Mouse (Mus musculus) hindbrain, embryonic 15.5 days (tissue): ENCODE measurements around the gene Atp11a. TPM values are rescaled to one million over a fixed set of nuclear protein-coding genes. Genes with fewer than 3 reads are reported as not detected.

Experiments
- ATAC-seq: fragments of 200-750 bp; cut with Nextera tagmentation; 2 replicates; pipeline ENCODE4 v1.8.0; 2017; ENCODE audit warnings: low read depth, moderate number of reproducible peaks, moderate TSS enrichment; ENCODE audit not compliant: low FRiP score
- H3K27ac ChIP-seq: fragments of 300-500 bp; sonication (generic); replicated peaks from 2 replicates; pipeline ENCODE4 v1.5.1; 2015; ENCODE audit warnings: mild to moderate bottlenecking, inconsistent platforms
- H3K27me3 ChIP-seq: fragments of 300-500 bp; sonication (generic); 2 replicates; pipeline ENCODE4 v1.6.1; 2015; ENCODE audit warnings: control low read depth, inconsistent platforms
- H3K36me3 ChIP-seq: fragments of 300-500 bp; sonication (generic); 2 replicates; pipeline ENCODE4 v1.6.1; 2015; ENCODE audit warnings: control low read depth, inconsistent platforms
- H3K4me1 ChIP-seq: fragments of 300-500 bp; sonication (generic); replicated peaks from 2 replicates; pipeline ENCODE4 v1.6.1; 2015; ENCODE audit warnings: control low read depth, inconsistent platforms
- H3K4me2 ChIP-seq: fragments of 300-500 bp; sonication (generic); 2 replicates; pipeline ENCODE4 v1.6.1; 2015; ENCODE audit warnings: moderate library complexity, mild to moderate bottlenecking, inconsistent platforms
- H3K4me3 ChIP-seq: fragments of 300-500 bp; sonication (generic); 2 replicates; pipeline ENCODE4 v1.5.1; 2015; ENCODE audit warnings: mild to moderate bottlenecking, inconsistent platforms
- H3K9ac ChIP-seq: fragments of 300-500 bp; sonication (generic); 2 replicates; pipeline ENCODE4 v1.6.1; 2015; ENCODE audit warnings: inconsistent platforms
- H3K9me3 ChIP-seq: fragments of 300-500 bp; sonication (generic); 2 replicates; pipeline ENCODE4 v1.6.1; 2016; ENCODE audit warnings: control low read depth, inconsistent platforms
- WGBS: fragments of 180-500 bp; shearing (Covaris S2); methylation state at CpG from one replicate; pipeline ENCODE4 v1.1.7; 2015; 5-methylcytosine and 5-hydroxymethylcytosine counted together
- polyA plus RNA-seq: library from polyadenylated mRNA; unstranded; fragments of >200 nt; fragmentation: Nextera tagmentation; extraction: Ambion mirVana; gene quantifications from 2 replicates; pipeline ENCODE4 v1.2.1, GENCODE M21; 2015

The Atp11a gene
- polyA plus RNA-seq, result 14.1 and 15.6 TPM in 2 replicates

DNA sequence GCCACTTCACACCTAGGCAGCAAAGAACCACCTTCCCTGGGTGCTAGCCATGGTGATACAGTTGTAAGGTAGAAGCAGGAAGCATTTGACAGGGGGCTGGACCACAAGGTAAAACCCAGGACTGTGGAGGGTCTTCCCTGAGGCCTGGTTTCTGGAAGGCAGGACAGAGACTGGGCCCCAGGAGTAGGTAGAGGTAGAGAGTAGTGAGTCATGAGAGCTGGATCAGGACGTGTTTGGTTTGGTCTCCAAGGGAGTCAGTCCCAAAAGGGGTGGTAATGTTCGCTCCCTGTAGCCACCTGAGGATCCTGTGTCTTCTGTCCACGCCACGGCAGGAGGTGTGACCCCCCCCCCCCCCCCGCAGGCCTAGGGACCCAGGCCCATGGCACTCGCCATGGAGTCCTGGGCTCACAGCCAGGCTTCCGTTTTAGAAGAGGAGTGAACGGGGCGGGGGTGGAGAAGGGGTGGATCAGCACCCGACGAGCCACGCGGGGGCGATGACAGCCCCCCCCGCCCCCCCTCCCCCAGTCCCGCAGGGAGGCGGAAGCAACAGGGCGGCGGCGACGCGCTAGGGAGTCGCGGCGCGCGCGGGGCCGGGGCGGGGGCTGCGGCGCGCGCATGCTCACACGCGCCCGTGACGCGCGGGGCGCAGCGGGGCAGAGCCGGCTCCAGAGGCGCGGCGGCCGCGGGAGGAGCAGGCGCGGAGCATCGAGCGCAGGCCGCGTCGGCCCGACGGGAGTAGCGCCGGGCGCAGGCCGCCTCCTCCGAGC lies at the start of gene Atp11a:
TSS of gene Atp11a (plus strand) at position 624 of the 767 bp plus-strand sequence.
- H3K27me3 ChIP-seq, result no peaks in the 10 kb centered on the region
- under 1% methylated on average over 32 of the region's 62 CpGs for WGBS
- peak; percentile 90 for ATAC-seq

DNA sequence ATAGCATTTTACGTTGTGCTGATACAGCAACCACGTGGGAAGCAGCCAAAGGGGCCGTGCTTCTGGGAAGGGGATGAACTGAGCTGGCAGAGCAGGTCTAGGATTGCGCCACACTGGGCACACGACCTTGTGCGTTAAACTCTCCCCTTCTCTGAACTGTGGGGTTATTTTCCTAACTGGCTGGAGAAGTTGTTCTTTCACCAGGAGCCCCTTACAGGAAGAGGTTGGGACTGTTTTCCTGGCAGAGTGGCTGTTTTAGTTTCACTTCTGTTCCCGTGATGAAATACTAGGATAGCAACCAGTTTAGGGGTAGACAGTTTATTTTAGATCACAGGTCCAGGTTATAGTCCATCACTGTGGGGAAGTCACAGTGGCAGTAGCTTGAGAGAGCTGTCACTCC lies 45.2 kb upstream of the Atp11a start:
- no peak overlapping the region for H3K9ac ChIP-seq
- H3K4me1 ChIP-seq, result no peaks in the 10 kb centered on the region
- 81% methylated on average over 7 of the region's 7 CpGs for WGBS
- no peak for ATAC-seq
- H3K27me3 ChIP-seq, result no peaks in the 10 kb centered on the region
- no peak overlapping the region for H3K4me3 ChIP-seq
- H3K4me2 ChIP-seq, result no peak overlapping the region
- no peak overlapping the region for H3K27ac ChIP-seq
- no peaks in the 10 kb centered on the region for H3K9me3 ChIP-seq
- H3K36me3 ChIP-seq, result no peaks in the 10 kb centered on the region

More for the DNA sequence above, at the start of gene Atp11a:
- Histone ChIP-seq H3K27ac (peak within 1 kb of the TSS; percentile 77), H3K36me3 (no peaks in the 10 kb centered on the region), H3K9me3 (no peaks in the 10 kb centered on the region), H3K4me2 (peak within 1 kb of the TSS; percentile 90), H3K4me1 (peaks cover 27% of the 10 kb centered on the region), H3K4me3 (peak within 1 kb of the TSS; percentile 94), H3K9ac (peak within 1 kb of the TSS; percentile 94)

- Histone ChIP-seq H3K4me2 (no peak overlapping the region), H3K4me3 (no peak overlapping the region), H3K9ac (no peak overlapping the region), H3K27me3 (no peaks in the 10 kb centered on the region), H3K9me3 (no peaks in the 10 kb centered on the region), H3K36me3 (no peaks in the 10 kb centered on the region), H3K4me1 (peaks cover 8% of the 10 kb centered on the region; the same call in 1 of the 2 replicates), H3K27ac (no peak overlapping the region)
- WGBS, result 80% methylated on average over 18 of the region's 18 CpGs
- ATAC-seq, result no peak
These were observed 40.8 kb upstream of the Atp11a start for GRCm38 (mm10) chr8:12715861-12716585.

GRCm38 (mm10) chr8:12719091-12719490 lies 37.7 kb upstream of the Atp11a start:
- no peak overlapping the region for H3K9ac ChIP-seq
- WGBS, result 77% methylated on average over 9 of the region's 9 CpGs

DNA sequence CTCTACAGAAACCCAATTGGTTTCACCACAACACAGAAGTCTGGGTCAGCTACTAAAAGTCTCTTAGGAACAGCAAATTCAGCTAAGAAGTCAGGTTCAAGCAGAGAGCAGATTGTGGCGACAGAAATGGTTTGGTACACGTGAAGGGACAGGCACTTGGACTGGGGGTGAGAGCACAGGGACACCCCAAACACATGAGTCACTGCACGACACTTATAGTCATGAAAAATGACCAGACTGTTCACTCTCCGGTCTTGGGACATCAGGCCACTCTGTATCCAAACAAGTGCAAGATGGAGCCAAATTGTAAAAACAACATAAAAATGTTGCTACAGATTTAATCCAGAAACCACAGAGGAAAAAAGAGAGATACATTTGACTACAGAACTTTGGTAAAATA lies 28.2 kb upstream of the Atp11a start:
- H3K9me3 ChIP-seq, result no peaks in the 10 kb centered on the region
- no peak for ATAC-seq
- H3K9ac ChIP-seq, result no peak overlapping the region
- whole genome bisulfite sequencing, result 85% methylated on average over 4 of the region's 4 CpGs
- no peaks in the 10 kb centered on the region for H3K36me3 ChIP-seq
- H3K4me2 ChIP-seq, result no peak overlapping the region
- no peaks in the 10 kb centered on the region for H3K4me1 ChIP-seq
- H3K4me3 ChIP-seq, result no peak overlapping the region
- no peaks in the 10 kb centered on the region for H3K27me3 ChIP-seq
- no peak overlapping the region for H3K27ac ChIP-seq

More at GRCm38 (mm10) chr8:12719091-12719490, 37.7 kb upstream of the Atp11a start:
- Histone ChIP-seq H3K36me3 (no peaks in the 10 kb centered on the region), H3K4me1 (peaks cover 8% of the 10 kb centered on the region; the same call in 1 of the 2 replicates), H3K27ac (no peak overlapping the region), H3K27me3 (no peaks in the 10 kb centered on the region), H3K4me2 (no peak overlapping the region), H3K4me3 (no peak overlapping the region), H3K9me3 (no peaks in the 10 kb centered on the region)
- ATAC-seq, result no peak

GRCm38 (mm10) chr8:12730780-12731179 lies 26.0 kb upstream of the Atp11a start:
- H3K4me1 ChIP-seq, result no peaks in the 10 kb centered on the region
- no peaks in the 10 kb centered on the region for H3K27me3 ChIP-seq
- 35% methylated on average over 5 of the region's 5 CpGs for WGBS
- H3K9ac ChIP-seq, result no peak overlapping the region
- no peak overlapping the region for H3K4me3 ChIP-seq
- no peaks in the 10 kb centered on the region for H3K36me3 ChIP-seq
- no peak for ATAC-seq
- H3K27ac ChIP-seq, result no peak overlapping the region
- H3K4me2 ChIP-seq, result no peak overlapping the region
- H3K9me3 ChIP-seq, result no peaks in the 10 kb centered on the region

- Histone ChIP-seq H3K4me1 (no peaks in the 10 kb centered on the region), H3K4me2 (no peak overlapping the region), H3K27me3 (no peaks in the 10 kb centered on the region), H3K27ac (no peak overlapping the region), H3K36me3 (no peaks in the 10 kb centered on the region), H3K4me3 (no peak overlapping the region), H3K9me3 (no peaks in the 10 kb centered on the region), H3K9ac (no peak overlapping the region)
- 79% methylated on average over 6 of the region's 6 CpGs for WGBS
- no peak for ATAC-seq
These were observed 24.4 kb upstream of the Atp11a start for GRCm38 (mm10) chr8:12732431-12732830.

GRCm38 (mm10) chr8:12739113-12739512 lies 17.7 kb upstream of the Atp11a start:
- Histone ChIP-seq H3K36me3 (no peaks in the 10 kb centered on the region), H3K9ac (no peak overlapping the region), H3K4me2 (no peak overlapping the region), H3K27ac (no peak overlapping the region), H3K4me1 (no peaks in the 10 kb centered on the region), H3K27me3 (no peaks in the 10 kb centered on the region), H3K4me3 (no peak overlapping the region), H3K9me3 (no peaks in the 10 kb centered on the region)
- ATAC-seq, result no peak
- WGBS, result 84% methylated on average over 9 of the region's 9 CpGs

DNA sequence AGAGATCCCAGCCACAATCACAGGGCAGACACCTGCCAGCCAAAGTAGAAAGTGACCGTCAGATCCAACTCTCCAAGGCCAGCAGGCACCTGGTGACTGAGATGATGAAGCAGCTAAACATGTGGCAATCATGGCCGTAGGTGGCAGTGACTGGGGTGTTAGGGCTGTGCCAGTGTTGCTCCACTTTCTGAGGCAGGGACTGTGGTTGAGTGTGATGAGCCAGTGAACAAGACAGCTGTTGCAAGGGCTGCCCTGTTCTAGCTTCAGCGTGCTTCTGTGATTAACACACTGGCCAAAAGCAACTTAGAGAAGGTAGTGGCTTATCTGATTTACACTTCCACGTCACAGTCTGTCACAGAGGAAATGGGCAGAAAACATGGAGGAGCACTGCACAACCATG lies 13.4 kb upstream of the Atp11a start:
- Histone ChIP-seq H3K4me1 (no peaks in the 10 kb centered on the region), H3K36me3 (no peaks in the 10 kb centered on the region), H3K4me3 (no peak overlapping the region), H3K27ac (no peak overlapping the region), H3K9ac (no peak overlapping the region), H3K9me3 (no peaks in the 10 kb centered on the region), H3K4me2 (no peak overlapping the region), H3K27me3 (no peaks in the 10 kb centered on the region)
- ATAC-seq, result no peak
- WGBS, result 93% methylated on average over 4 of the region's 4 CpGs

- no peaks in the 10 kb centered on the region for H3K27me3 ChIP-seq
- H3K4me2 ChIP-seq, result no peak overlapping the region
- no peaks in the 10 kb centered on the region for H3K36me3 ChIP-seq
- H3K4me3 ChIP-seq, result no peak overlapping the region
- H3K27ac ChIP-seq, result no peak overlapping the region
- 94% methylated on average over 3 of the region's 3 CpGs for WGBS
- no peaks in the 10 kb centered on the region for H3K9me3 ChIP-seq
- no peak overlapping the region for H3K9ac ChIP-seq
- no peak for ATAC-seq
- no peaks in the 10 kb centered on the region for H3K4me1 ChIP-seq
These were observed 8.6 kb upstream of the Atp11a start for GRCm38 (mm10) chr8:12748183-12748582.

- H3K9ac ChIP-seq, result no peak overlapping the region
- H3K27me3 ChIP-seq, result no peaks in the 10 kb centered on the region
- no peaks in the 10 kb centered on the region for H3K4me1 ChIP-seq
- H3K4me3 ChIP-seq, result no peak overlapping the region
- 87% methylated on average over 7 of the region's 7 CpGs for WGBS
- no peak overlapping the region for H3K27ac ChIP-seq
- no peak overlapping the region for H3K4me2 ChIP-seq
- ATAC-seq, result no peak
- no peaks in the 10 kb centered on the region for H3K36me3 ChIP-seq
- H3K9me3 ChIP-seq, result no peaks in the 10 kb centered on the region
These were observed 7.7 kb upstream of the Atp11a start for GRCm38 (mm10) chr8:12749116-12749515.

- 66% methylated on average over 6 of the region's 6 CpGs for WGBS
- H3K4me2 ChIP-seq, result no peak overlapping the region
- H3K36me3 ChIP-seq, result no peaks in the 10 kb centered on the region
- H3K4me3 ChIP-seq, result no peak overlapping the region
- no peaks in the 10 kb centered on the region for H3K27me3 ChIP-seq
- no peak for ATAC-seq
- peaks cover 13% of the 10 kb centered on the region for H3K4me1 ChIP-seq
- H3K9ac ChIP-seq, result no peak overlapping the region
- H3K9me3 ChIP-seq, result no peaks in the 10 kb centered on the region
- H3K27ac ChIP-seq, result no peak overlapping the region
These were observed 3.8 kb upstream of the Atp11a start for GRCm38 (mm10) chr8:12753054-12753453.
